Mouse (Mus musculus): ENCODE data around the gene Tasp1.
"Not testable (repeated sequence)": the region's sequence is repeated elsewhere in the genome, so short reads cannot be mapped to it uniquely, and the experiment has no call there.

Tasp1 gene

GRCm38 (mm10) chr2:139884264-139884637 is 182.4 kb downstream of the Tasp1 start:
- DNase-seq (ENCODE audit: low spot score in 2 of 2) = no peak

DNA sequence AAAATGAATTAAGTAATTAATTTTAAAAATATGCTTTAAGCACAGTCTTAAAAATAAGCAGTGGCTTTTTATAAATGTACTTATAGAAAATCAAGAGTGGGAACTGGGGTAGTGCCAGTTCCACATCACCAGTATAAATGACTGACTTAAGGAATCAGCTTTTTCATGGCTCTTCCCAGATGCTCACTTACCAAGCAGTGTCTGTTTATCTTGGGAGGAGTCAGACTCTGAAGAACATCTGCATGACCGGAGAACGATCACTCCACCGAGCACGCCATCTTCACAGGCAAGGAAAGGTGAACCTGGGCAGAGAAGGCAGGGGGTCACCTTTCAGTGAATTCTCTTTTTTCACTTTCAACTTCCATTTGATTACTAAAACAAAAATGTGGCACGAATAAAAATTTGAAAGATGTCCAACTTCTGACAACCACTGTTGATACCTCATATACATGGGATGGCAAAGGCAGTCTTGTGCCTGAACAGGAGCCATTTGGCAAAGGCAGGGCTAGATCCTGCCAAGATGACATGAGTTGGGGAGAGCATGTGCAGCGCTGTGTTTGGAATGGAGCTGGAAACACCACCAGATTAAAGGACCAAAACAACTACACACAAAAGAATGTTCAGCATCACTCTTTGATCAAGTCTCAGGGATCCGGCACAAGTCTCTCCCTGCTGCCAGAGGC is 182.9 kb downstream of the Tasp1 start:
- no peak for DNase-seq (ENCODE audit: low spot score in 2 of 2)

GRCm38 (mm10) chr2:139878052-139878621 is 188.5 kb downstream of the Tasp1 start:
- DNase-seq (ENCODE audit: low spot score in 2 of 2) = no peak

DNA sequence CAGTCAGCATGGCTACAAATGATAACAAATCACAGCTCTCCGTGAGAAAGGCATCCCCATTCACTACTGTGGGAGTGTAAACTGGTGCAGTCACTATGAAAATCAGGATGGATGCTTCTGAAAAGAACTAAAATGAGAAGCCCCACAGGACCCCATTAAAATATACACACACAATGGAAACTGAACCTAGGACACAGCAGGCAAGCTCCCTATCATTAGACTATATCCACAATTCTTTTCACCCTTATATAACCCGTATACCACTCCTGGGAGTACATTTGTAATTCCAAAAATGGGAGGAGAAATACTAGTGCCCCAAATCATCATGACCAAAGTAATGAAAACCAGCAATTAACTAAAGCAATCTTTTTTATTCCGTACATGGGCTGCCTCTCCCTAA is 190.7 kb downstream of the Tasp1 start:
- DNase-seq (ENCODE audit: low spot score in 2 of 2) = no peak

DNA sequence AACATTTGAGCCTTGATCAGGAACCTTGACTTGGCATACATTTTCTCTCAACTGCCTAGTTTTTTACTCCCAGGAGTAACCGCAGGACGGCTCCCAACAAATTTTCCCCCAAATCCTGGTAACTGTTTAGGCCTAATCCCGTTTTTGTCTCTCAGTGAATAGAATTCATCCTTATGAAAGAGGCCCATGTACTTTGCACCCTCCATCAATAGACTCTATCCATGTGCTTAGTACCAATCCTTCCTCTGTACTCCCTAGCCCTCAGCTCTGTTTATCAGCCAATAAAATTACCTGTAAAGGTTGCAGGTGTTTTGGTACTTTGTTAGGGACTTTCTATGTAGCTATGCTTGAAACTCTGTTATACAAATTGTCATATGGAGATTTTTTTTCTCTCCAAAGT is 192.4 kb downstream of the Tasp1 start:
- DNase-seq (ENCODE audit: low spot score in 2 of 2) = no peak

DNA sequence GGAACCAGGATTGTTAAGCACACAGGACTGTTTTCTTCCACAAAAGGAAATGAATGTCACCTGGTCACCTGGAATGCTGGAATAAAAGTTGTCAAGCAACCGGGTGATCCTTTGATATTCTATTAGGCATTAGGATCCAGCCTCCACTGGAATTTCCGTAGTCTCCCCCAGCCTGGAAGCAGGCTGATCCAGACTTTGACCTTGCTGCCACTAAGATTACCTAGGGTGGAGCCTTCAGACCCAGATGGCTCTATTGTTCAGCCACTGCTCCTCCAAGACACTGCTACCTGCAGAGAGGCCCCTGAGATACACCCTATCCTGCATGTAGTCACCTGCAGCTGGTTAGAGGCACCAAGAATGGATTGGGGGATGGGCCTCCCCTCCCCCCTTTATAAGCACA is 192.8 kb downstream of the Tasp1 start:
- DNase-seq (ENCODE audit: low spot score in 2 of 2) = no peak

GRCm38 (mm10) chr2:139869071-139869470 is 197.5 kb downstream of the Tasp1 start:
- DNase-seq (ENCODE audit: low spot score in 2 of 2) = not testable (repeated sequence)

- not testable (repeated sequence) for DNase-seq (ENCODE audit: low spot score in 2 of 2)
Measured at GRCm38 (mm10) chr2:139863396-139863795, 203.2 kb downstream of the Tasp1 start.

- DNase-seq (ENCODE audit: low spot score in 2 of 2) = no peak
Measured at GRCm38 (mm10) chr2:139860133-139860494, 206.5 kb downstream of the Tasp1 start.

GRCm38 (mm10) chr2:139859424-139860132 is 207.0 kb downstream of the Tasp1 start:
- DNase-seq (ENCODE audit: low spot score in 2 of 2) = no peak

DNA sequence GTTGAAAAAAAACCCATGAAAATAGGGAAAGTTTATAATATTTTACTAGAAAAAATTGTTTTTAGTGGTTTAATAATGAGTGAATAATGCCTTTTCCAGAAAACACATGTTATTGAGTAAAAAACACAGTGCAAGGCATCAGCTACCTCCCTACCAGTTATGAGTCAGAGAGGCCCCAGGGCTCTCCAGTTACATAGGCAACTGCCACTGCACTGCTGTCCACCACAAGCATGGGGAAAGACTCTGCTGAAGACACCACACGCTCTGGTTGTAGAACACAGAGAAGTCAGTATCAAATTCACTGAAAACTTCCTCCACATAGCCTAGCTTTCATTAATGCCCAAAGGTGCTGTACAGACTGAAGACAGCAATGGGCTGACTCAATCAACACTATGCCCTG is 217.0 kb downstream of the Tasp1 start:
- no peak for DNase-seq (ENCODE audit: low spot score in 2 of 2)

GRCm38 (mm10) chr2:139841359-139841758 is 225.2 kb downstream of the Tasp1 start:
- no peak for DNase-seq (ENCODE audit: low spot score in 2 of 2)

DNA sequence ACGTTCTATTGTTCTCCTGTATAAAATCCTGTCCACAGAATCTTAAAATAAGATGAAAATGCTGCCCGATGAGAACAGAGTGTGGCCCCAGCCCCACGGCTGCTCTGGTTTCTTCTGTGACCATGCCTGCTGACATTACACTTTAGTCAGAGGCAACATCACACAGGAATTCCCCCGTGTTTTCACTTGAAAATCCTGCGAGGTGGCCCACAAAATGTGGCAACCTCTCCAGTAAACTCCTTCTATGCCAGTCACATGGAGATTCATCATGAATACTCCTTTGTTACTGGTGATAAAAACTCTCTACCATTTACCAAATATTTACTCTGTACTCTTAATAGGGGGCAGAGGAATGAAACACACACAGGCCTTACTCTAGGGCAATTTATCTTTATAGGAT is 225.7 kb downstream of the Tasp1 start:
- DNase-seq (ENCODE audit: low spot score in 2 of 2) = no peak

DNA sequence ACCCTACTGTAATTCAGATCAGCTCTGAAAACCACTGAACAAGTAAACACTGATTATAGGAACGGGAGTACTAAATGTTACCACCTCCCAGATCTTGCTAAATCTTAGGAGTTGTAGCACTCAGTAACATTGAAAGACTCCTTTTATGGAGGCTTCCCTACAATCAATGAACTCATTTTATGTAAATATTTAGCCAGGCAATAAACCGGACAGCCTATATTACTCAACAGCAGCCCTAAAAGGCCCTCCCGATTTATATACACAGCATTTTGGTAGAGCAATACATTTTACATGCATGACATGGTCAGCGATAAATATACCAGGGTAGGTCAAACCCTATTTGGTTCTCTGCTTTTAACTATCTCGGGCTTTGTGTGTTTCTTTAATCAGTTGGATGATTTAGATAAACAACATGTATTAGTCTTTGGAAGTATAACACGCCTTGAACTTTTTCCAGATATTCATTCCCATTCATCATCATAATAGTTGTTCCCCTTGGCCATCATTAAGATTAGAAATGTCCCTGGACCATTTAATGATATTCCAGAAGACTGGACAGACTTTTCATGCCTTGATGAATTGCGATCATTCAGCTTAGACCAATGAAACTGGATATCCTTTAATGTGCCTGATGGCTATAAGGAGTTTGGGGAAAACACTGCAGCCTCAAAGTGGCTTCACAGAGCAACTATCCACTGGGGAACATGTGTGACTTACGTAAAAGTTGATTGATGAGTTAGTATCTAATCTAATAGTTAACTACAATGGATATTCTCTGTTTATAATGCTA is 244.8 kb downstream of the Tasp1 start:
- no peak for DNase-seq (ENCODE audit: low spot score in 2 of 2)

- DNase-seq (ENCODE audit: low spot score in 2 of 2) = no peak
Measured at GRCm38 (mm10) chr2:139817275-139817674, 249.3 kb downstream of the Tasp1 start.

GRCm38 (mm10) chr2:139807887-139808286 is 258.7 kb downstream of the Tasp1 start:
- DNase-seq (ENCODE audit: low spot score in 2 of 2) = no peak

- no peak for DNase-seq (ENCODE audit: low spot score in 2 of 2)
Measured at GRCm38 (mm10) chr2:139804041-139804440, 262.6 kb downstream of the Tasp1 start.

DNA sequence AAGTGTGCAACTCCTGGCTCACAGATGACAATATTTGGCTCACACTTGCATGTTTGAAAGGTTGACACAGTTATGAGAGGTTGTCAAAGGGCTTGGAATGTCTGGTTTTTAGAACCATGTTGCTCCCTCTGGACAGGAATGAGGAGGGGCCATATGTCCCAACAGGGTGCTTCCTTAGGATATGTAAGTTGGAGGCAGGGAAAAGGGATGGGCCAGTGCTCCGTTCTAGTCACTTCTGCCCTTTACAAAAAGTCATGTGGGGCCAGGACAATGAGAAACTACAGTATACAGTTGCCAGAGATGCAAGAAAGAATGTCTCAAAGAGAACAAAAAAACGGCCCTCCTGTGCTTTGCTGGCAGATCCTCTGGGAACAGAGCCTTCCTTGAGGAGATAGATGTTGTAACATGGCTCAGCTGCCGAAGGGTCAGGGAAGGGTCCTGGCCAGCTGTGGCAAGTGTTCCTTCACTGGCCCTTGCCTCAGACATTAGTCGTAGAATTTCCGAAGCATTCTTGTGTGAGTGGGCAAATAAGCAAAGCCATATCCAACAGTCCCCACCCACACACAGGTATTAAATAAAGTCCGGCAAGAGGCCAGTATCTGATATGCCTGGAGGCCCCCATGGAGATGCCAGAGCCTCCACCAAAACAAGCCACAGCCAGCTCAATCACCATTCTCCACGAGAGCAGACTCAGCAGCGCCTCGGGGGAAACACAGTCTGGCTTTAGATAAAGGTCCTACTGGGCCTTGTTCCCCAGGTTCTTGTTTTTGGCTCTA is 274.1 kb downstream of the Tasp1 start:
- no peak for DNase-seq (ENCODE audit: low spot score in 2 of 2)

GRCm38 (mm10) chr2:139788658-139789057 is 277.9 kb downstream of the Tasp1 start:
- DNase-seq (ENCODE audit: low spot score in 2 of 2) = no peak

GRCm38 (mm10) chr2:139784946-139785345 is 281.7 kb downstream of the Tasp1 start:
- no peak for DNase-seq (ENCODE audit: low spot score in 2 of 2)

DNA sequence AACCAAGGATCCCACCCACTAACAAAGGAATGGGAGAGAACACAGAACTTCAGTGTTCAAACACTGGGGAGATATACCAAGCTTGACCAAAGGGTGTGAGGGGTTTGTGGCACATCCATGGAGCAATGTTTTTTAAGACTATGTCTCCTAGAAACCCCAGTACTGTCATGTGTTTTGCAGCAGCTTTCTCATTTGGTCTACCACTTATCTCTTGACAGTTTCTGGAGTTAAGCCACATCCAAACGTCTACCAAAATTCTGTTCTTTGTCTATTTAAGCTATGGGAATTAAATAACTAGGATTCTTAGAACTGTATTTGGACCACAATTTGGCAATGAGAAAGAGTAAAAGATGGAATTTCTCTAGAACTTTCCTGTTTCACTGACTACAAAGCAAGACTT is 282.1 kb downstream of the Tasp1 start:
- no peak for DNase-seq (ENCODE audit: low spot score in 2 of 2)
